Mouse (Mus musculus): ENCODE results near the gene Sema4d.

Gene Sema4d

DNA sequence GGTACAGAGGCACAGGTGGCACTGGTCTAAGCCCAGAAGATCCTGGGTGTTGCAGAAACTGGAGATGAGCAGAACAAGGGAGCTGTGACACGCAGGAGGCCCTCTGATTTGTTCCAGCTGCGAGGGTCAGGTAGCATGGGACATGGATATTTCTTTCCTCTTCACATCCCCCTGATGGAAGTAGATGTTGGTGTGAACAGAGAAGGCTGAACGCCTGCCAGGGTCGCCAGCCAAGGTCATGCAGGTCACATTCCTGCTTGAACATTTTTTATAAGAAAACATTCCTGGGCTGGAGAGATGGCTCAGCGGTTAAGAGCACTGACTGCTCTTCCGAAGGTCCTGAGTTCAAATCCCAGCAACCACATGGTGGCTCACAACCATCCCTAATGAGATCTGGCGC, 66.2 kb downstream of the Sema4d start:
- no peak for DNase-seq (ENCODE audit: low spot score)

DNA sequence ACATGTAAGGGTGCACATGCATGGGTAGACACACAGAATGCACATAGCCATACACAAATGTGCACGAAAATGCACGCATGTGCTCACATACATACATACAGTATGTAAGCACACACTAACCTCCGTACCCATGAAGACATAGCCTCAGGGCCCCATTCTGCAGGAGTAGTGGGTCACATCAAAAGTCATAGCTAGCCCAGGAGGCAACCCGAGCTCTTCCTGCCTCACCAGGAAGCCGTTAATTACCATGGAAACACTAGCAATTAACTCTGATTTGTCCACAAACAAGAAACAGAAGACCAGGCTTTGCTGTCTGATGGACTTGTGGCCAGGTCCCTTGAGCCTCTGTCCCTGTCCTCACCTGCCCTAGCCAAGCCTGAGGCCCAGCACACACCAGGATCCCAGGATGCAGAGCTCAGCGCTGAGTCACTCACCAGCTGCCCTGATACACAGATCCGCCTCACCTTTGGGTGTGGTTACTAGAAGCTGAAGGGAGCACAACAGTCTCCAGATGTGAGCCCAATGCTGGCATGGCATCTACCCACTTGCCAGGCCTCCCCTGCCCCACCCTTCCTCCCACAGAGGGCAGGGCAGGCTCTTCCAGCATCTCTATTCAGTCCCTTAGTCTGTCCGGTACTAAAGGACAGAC, 67.5 kb downstream of the Sema4d start:
- DNase-seq (ENCODE audit: low spot score) = no peak

DNA sequence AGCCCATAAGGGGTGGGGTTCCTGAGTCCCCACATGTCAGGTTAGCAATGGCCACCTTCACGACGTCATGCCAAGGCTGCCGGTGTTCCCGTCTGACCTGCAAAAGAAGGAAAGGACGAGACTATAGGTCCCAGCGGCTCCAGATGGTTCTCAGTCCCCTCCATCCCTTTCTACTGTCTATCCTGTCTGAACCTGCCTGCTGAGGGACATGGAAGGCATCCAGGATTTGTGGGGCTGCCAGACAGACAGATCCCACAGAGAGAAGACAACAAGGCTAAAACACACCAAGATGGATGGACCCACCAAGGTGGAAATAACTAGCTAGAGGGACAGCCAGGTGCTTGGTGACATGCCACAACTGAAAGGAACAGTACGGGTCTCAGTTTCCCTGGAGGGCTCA, 68.1 kb downstream of the Sema4d start:
- DNase-seq (ENCODE audit: low spot score) = no peak

DNA sequence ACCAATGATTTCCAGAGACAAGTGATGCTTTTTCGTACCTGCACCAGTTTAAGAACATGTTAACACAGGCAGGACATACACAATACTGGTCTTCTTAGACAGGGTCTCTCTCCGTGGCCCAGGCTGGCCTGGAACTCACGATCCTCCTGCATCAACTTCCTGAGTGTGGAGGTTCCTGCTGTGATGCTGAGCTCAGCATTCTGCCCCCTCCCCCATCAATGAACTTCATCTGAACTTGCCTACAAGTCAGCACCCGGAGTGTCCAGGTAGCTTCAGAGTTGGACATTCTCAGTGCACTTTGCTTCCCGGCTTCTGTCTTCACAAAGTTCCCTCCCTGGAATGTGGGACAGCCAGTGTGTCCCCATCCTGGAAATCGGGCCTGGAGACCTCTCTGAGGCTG, 69.0 kb downstream of the Sema4d start:
- DNase-seq (ENCODE audit: low spot score) = no peak

DNA sequence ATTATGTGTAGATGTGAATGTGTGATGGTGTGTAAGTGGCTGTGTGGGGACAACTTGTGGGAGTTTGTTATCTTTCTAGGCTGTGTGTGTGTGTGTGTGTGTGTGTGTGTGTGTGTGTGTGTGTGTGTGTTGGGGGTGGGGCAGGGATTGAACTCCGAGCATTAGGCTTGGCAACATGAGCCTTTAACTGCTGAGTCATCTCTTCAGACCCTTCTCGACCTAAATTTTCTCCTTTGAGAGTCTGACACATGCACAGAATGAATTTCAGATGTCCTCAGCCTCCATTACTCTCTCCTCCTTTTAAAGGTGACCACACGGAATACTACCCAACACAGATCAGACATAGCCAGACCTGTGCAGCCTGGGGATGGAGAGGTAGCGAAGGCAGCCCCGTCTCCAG, 70.4 kb downstream of the Sema4d start:
- no peak for DNase-seq (ENCODE audit: low spot score)

DNA sequence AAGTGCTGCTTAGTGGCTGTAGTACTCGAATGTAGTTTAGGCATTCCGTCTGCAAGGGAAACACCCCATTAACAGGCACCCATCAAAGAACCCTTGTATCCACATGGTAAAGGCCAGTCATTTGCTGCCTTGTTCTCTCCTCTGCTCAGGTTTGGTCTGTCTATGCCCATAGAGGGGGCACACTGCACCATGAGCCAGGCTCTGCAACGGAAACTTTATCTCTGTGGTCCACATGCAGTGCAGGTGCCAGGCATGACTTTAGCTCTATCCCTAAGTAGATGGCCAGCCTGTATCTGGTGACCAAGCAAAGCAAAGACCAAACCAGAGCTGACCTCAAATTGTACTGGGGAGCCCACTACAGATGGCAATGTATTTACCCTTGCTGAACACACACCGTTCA, 73.0 kb downstream of the Sema4d start:
- no peak for DNase-seq (ENCODE audit: low spot score)

DNA sequence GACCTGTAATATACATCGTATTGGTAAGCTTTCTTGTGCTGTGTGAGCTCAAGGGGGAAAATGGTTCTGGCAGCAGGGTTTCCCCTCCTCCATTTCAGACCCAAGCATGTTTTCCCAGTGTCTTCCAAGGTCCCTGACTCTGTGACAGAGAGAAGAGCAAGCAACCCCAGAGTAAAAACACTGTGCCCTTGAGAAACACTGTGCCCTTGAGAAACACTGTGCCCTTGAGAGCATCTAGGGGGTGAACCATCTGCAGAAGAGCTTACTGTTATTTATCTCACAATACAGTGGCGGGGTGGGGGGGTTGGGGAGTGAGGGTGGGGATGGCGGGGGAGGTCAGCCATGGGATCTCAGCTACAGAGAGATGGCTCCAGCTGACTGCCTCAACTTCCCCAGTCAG, 74.3 kb downstream of the Sema4d start:
- no peak for DNase-seq (ENCODE audit: low spot score)

DNA sequence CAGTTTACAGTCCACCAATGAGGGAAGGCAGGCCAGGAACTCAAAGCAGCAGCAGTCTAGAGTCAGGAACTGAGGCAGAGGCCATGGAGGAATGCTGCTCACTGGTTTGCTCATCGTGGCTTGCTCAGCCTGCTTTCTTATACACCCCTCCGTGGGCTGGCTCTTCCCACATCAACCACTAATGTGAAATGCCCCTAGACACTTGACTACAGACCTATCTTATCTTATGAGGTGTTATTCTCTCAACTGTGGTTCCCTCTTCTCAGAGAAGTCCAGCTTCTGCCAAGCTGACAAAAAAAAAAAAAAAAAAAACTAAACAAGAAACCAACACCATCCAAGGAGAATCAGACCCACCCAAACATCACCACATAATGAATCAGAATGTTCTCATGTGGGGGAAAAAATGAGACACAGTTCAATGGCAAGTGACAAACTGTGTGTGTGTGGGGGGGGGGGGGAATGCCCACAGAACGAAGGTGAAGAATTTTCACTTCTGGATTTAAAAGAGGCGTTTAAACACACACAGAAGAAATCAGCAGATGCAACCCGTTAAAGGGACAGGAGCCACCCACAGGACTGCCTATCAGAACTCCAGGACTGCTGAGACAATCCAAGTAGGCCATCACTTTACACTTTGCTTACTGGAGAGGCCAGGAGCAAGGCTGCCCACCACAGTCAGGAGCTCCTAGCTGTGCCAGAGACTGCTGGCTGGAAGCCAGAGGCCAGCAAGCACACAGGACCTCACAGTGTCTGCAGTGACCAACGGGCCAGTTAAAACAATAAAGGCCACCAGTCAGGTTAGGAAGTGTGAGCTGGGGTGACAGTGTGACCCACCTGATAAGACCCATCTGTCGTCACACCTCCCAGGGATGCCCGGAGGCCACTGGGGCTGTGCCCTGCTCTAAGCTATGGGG, 76.9 kb downstream of the Sema4d start:
- no peak for DNase-seq (ENCODE audit: low spot score)

DNA sequence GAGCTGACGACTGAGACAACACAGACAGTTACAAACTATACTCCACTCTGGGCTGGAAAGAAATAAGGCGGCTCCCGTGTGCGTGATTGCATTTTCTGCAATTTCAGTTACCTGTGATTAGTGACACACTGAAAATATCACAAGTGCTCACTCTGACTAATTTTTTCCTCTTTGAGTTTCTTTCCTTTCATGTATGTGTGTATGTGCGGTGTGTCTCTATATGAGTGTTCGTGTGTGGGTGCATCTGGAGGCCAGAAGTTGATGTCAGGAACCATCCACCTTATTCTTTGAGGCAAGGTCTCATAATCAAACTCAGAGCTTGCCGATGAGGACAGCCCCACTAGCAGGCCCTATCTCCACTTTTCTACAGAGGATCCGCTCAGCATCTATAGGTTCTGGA, 81.5 kb downstream of the Sema4d start:
- no peak for DNase-seq (ENCODE audit: low spot score)

DNA sequence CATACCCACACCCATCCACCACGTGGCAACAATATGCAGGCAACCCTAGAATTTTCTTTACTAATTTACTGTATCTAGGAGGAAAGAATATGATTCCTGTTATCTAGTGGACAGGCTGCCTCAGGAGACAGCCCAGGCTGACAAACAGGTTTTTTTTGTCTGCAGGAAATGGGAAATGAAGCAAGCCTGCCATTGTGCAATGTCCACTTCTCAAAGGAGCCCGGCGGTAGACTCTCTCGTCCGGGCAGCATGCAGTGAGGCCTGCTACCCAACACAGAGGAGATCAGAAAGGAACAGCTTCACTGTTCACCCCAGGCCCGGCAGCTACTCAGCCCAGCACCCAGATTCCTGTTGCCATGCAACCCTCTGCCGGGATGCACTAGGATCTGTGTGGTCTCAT, 82.8 kb downstream of the Sema4d start:
- DNase-seq (ENCODE audit: low spot score) = peak; percentile 59

DNA sequence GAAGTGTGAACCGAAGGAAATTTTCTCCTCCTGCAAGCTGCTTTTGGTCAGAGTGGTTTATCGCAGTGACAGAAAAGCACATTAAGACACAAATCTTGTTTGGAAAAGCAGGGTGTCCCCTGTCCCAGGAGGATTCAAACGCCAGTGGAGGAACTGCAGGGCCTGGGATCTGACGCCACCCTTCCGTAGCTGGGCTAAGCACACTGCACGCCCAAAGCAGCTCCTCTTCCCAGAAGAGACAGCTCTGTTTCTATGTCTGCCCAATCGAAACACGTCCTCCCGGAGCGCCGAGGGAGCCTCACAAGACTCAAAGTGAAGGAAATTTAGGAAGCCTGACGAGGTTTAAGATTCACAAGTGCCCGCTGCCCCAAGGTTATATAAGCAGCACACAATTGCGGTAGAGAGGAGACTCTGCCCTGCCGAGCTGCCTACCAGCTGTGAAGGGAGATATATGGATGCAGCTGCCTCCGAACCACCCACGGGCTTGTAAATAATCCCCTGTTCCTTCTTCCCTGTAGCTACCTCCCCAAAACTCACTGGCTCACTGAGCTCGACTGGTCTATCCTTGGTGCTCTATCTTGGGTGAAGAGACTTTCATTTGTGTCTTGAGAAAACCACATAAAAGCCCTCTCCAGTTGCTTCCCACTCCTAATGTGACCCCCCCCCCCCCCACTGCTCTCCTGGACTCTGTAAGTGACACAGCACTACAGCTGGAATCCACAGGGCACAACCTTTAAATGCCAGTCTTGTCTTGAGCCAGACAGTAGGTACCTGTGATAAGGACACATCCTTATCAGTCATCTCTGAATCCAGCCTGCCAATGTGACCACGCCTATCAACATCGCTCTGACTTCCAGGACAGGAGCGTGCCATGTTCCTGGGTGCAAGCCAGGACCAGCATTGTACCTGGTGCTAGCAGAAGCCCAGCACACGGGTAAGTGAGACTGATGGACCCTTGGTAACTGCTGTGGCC, 87.4 kb downstream of the Sema4d start:
- no peak for DNase-seq (ENCODE audit: low spot score)

DNA sequence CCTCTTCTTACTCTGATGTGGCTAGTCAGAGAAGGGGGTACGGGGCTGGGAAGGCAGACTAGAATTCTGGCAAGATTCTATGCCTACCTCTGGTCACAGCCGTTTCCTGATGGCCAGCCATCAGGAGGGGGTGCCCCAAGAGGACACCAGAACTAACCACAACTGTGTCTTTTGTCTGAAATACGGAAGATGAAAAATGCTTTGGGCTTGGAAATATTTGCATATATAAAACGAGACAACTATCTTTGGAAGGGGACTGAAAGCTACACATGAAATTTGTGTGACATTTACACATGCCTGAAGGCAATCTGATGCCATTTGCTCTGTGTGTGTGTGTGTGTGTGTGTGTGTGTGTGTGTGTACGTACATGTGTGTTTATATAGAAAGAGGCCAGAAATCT, 89.7 kb downstream of the Sema4d start:
- no peak for DNase-seq (ENCODE audit: low spot score)

DNA sequence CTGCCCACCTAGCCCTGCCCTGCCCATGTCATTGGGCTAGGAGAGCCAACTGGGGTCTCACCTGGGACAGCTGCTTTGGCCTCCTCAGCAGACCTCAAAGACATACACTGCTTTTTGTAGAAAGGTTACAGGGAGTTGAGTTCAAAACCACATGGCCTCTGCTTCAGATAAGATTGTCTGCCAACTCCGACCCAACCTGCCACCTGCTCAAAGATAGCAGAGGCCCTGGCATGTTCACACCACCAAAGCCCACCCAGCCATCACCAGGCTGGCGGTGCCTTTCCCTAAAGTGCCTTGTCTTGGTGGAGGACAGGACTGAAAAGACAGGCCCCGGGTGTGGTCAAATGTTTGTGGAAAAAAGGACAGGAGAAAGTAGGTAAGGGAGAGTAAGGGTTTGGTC, 95.2 kb downstream of the Sema4d start:
- DNase-seq (ENCODE audit: low spot score) = no peak

DNA sequence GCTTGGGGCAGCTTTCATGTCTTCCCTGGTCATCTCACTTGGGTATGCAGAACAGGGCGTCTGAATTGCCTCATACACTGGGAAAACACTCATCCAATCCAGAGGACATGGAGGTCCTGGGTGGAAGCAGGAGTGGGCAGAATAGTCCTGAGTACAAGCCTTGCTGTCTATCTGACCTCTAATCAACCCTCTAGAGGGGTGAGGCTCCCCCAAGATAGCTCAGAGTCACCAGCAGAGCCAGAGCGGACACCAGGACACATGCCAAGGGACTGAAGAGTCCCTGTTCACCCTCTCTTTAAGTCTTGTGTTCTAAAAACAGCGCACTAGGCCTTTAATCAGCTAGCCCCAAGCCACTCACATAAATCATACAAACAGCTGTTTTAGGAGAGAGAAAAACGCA, 95.7 kb downstream of the Sema4d start:
- no peak for DNase-seq (ENCODE audit: low spot score)

DNA sequence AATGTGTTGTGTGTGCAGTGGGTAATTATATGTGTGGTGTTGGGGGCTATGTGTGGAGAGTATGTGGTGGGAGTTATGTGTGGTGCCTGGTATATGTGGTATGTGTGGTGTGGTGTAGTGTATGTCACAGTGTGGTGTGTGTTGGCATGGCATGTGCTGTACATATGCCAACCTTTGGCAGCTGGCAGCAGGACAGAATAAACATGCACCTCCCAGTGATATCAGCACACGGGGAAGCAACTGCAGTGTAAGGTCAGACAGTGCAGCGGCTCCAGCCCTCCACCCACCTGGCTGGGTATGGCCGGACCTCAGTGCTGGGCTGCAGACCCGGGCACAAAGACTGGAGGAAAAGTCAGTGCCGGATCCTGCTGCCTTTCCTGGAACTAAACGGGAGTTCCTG, 96.1 kb downstream of the Sema4d start:
- no peak for DNase-seq (ENCODE audit: low spot score)

DNA sequence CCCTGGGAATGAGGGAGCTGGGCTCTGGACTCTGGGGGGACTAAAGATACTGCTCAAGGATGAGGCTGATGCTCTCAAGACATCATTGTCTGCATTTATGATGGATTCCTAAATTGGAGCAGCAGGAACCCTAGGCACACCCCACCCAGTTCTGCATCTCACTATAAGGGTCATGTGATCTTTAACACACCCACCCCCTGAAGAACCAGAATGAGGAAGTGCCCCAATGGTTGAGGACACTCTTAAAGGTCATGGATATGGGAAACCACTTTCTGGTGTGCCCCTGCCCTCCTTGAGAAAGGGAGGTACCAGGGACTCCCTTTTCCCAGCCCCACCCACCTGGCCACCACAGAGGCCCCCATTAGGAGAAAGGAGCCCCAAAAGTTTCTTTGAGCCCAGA, 97.1 kb downstream of the Sema4d start:
- no peak for DNase-seq (ENCODE audit: low spot score)

DNA sequence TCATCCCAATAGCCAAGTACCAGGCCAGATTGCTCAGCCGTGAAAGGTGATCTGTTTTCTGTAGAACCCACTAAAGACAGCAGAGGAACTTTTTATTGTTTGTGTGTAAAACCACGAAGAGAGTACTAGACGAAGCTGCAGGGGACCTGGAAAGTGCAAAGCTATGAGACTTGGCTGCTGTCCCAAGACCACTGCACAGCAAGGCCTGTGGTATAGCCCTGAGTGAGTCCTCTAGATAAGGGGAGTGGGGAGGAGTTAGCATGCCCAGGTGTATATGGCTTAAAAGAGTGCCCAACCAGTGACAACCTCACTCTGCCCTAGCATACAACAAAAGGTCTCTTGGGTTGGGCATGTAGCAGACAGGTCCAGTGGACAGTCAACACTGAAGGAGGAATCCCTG, 104.9 kb downstream of the Sema4d start:
- DNase-seq (ENCODE audit: low spot score) = no peak

DNA sequence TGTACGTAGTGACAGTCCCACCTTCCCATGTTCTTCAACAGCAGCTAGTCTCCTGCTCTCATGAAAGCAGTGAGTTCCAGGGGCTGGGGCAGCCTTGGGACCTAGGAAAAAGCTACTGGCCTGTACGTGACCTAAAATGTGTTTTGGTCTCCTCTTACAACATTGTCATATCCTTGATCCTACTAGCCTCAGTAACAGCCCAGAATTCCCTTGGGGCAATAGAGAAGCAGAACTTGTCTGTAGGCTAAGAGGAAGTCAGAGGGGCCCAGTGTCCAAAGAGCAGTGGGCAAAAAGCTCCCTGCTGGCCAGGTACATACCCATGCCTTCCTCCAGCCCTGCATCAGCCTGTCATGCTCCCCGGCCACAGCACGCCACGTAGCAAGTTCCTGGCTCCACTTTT, 106.6 kb downstream of the Sema4d start:
- no peak for DNase-seq (ENCODE audit: low spot score)

DNA sequence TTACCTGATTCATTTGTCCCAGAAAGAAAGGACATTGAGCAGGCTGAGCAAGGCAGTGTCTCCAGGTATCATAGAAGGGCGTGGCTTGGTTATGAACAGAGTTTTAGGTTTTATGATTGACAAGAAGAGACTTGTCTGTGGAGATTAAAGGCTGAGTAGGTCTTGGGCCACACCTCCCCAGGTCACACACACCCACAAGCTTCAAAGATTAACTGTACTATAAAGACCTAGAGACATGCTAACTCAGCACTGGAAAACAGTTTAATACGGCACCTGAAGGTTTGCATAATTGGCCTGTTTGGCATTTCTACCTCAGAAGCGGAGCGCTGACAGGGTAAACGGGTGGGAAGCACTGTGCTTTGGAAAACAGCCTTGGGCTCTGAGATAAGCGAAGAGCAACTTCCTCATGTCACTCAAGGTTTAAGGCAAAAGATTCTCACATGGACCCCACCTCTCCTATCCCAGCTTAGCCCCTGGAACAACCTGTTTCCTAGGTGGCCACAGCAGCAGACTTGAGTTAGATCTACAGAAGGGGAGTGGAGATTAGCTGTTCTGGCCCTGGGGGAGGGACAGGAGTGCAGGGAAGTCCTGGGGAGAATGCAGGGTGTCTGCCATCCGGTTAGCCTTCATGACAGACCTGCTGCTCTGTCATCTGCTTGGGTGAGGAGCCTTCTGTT, 108.1 kb downstream of the Sema4d start:
- DNase-seq (ENCODE audit: low spot score) = no peak

DNA sequence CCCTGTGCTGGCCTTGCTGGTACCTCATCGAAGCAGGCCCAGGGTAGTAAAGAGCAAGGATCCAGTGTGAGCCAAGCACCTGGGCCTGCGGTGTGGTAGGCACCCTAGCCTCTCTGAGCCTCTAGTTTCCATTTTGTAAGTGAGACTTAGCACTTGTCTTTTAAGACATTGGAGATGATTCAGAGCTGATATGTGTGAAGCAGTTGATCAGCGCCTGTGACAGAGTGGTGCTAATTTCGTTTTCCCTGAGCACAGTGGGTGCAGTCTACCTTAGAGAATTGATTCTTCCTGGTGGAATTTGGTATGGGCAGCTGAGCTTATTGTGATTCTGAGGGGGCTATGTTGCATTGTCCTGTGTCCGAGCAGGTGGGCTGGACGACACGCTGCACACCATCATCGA, 111.9 kb downstream of the Sema4d start:
- no peak for DNase-seq (ENCODE audit: low spot score)

DNA sequence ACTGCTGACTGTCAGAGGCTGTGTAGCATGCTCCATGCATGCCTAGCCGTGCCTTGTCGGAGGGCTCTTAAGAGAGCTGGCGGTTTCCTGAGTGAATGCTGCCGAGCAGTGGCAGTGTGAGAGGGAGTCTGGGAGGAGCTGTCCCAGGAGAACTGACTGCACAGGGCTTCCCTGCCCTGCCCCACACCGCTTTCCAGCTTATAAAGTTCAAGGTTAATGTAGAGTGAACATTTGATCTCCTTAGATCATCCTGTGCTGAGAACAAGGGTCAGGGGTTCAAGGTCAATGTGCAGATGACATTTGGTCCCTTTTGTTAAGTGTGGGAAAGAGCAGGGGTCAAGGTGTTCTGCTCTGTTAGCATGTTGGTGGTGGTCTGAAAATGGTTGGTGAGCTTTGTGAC, 112.5 kb downstream of the Sema4d start:
- no peak for DNase-seq (ENCODE audit: low spot score)

DNA sequence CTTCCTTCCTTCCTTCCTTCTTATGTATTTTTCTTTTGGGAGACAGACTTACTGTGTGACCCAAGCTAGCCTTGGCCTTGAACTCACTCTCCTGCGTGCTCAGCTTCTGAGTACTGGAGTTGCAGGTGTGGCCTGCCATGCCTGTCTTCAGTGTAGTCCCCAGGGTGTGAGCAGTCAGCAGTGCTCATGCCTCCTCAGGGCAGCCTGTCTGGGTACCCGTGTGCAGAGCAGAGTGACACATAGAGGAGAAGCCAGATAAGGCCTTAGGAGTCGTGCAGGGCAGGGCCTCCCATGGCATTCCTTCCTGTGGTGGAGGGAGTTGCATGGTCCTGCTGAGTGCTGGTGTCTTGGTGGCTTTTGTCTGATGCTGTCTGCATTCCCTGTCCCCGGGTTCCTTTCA, 114.2 kb downstream of the Sema4d start:
- no peak for DNase-seq (ENCODE audit: low spot score)
